Mouse (Mus musculus) spleen, postnatal 36 days (tissue): ENCODE data around the gene Slc16a9.

Source experiments
- DNase-seq, 2 experiments: peaks; one replicate each; pipeline ENCODE4 v3.0.0; 2022; ENCODE audit warnings: low spot score in 2 of 2, mixed read lengths in 1 of 2

The Slc16a9 gene

DNA sequence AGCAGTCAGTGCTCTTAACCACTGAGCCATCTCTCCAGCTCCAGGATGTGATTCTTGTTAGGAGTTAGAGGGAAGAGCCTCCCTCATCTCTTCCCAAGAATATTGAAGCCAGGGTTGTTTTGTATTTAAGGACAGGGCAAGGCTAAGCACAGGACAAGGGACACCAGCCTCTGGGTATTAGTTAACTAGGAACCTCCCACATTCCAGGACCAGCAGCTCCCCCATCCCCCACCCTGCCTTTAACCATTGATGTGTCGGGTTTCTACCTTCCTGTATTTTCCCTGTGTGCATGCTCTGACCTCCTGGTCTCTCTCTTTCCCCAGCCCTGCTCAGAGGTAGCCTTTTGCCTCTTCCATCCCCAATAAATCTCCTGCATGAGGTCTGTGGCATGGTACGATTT lies 56.3 kb downstream of the Slc16a9 start:
- DNase-seq, result no peak

DNA sequence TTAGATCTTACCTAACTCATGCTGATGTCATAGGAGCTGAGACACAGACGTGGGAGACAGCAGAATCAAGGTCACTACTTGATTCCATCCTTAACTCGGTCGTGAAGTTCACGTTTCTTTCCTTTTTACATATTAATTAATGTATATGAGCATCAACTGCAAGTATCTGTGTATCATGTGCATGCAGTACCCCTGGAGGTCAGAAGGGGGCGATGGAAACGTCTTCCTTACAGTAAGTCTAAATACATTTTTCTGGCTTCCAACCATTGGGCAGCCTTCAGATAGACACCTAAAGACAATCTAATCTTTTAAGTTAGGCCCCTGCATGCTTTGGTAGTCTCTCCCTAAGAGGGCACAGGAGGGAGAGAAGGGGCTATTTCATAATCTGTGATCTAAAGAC lies 58.3 kb downstream of the Slc16a9 start:
- DNase-seq, result no peak

DNA sequence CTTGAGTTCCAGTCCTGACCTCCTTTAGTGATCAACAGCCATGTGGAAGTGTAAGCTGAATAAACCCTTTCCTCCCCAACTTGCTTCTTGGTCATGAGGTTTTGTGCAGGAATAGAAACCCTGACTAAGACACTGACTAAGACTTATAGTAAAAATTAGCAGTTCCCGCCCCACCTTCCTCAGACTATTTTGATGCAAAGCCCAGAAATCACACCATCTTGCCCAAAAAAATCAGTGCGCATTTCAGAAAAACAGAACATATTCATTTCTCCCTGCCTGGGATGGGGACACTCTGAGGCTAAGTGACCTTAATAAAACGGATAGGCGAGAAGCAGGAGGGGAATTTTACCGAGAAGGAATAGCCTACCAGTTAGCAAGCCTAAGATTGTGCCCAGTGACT lies 60.8 kb downstream of the Slc16a9 start:
- DNase-seq, result no peak

- no peak for DNase-seq
Measured at GRCm38 (mm10) chr10:70309416-70309815, 64.5 kb downstream of the Slc16a9 start.

DNA sequence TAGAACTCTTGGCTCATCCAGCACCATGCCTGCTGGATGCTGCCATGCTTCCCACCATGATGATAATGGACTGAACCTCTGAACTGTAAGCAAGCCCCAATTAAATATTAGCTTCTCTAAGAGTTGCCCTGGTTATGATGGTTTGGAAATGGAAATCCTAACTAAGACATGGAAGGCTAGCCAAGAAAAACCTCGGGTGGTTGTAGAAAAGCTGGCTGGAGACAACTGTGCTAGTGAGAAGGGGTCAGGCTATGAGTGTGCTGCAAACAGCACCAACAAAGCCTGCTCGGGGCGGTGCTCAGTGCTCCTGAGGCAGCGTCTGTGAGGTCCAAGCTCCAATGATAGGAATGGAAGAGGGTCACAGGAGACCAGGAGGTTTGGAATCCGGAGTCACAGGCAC lies 65.7 kb downstream of the Slc16a9 start:
- no peak for DNase-seq

DNA sequence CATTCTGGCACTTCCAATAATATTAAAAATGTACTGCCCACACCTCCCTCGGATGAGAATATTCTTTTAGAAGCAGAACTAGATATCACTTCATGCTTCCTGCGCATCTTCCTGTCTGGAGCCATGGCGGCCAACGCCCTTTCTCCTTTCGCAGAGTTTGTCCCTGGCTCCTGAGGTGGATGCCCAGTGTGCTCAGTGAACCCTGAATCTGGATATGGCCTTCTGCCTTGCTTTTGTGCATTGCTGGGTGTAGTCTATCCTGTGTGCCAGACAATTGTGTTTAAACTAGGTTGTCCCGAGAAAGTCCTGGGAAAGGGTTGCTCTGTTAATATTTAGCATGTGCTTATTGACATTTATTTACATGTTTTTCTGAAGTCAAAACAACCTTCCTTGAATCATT lies 71.0 kb downstream of the Slc16a9 start:
- no peak for DNase-seq

DNA sequence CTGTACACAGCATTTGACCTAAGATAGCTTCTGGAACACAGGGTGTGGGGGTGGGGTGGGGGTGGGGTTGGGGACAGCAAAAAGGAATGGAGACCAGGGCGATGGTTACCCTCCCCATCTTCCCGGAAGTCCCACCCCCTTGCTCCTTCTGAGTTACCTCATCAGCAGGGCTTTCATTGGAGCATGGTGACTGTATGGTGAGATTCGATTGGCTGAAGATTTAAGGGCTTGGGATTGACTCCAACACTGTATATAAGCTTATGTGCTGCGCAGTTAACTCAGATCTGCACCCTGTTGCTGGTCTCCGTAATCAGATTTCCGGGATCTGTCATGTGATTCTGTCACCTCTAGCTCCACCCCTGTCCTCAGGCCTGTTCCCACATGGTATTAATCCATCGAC lies 72.0 kb downstream of the Slc16a9 start:
- no peak for DNase-seq

GRCm38 (mm10) chr10:70317394-70317965 lies 72.6 kb downstream of the Slc16a9 start:
- DNase-seq, result no peak

DNA sequence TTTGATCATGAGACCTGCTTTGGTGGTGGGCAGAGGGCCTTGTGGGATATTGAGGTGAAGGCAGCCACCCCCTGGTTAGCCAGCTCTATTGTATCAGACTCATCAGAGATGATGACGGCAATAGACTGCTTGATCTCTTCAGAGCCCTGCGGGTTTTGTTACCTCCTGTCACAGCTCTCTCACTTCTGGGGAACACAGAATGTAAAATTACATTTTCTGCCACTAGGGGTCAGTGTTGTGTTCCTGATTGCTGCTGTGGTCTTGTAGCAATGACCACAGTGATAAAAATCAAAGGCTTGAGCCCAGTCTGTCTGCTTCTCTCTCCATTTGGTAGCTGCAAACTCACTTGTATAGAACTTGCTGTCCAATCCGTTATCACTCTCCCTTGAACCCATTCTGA lies 73.7 kb downstream of the Slc16a9 start:
- no peak for DNase-seq

GRCm38 (mm10) chr10:70325518-70325917 lies 80.6 kb downstream of the Slc16a9 start:
- no peak for DNase-seq

GRCm38 (mm10) chr10:70327331-70327730 lies 82.4 kb downstream of the Slc16a9 start:
- DNase-seq, result no peak

DNA sequence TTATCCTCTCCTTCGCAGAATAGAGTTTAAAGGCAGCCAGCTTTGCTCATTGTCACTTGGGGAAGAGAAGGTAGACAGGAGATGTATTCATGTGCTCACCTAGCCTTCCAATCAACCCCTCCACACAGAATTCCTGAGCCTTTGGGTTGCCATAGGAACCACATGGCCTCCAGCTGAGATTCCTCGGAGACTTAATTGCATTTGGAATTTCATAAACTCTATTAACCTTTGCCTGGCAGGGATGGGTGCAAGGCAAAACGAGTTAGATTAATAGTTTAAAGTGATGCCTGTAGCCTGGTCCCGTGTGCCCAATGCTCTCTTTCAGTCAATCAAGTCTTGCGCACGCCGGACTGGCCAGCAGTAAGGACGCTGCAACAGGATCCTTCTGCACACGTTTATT lies 83.2 kb downstream of the Slc16a9 start:
- no peak for DNase-seq
